Mouse (Mus musculus): Measurements from ENCODE around the gene Lax1. TPM values are rescaled to one million over a fixed set of nuclear protein-coding genes. Genes with fewer than 3 reads are reported as not detected.
"Not testable (repeated sequence)": the region's sequence is repeated elsewhere in the genome, so short reads cannot be mapped to it uniquely, and the experiment has no call there.

The Lax1 gene
- polyA plus RNA-seq, 1 experiment, result 0.03 TPM

GRCm38 (mm10) chr1:133670190-133670589 lies 19.7 kb downstream of the Lax1 start:
- Histone ChIP-seq H3K27me3 (ENCODE audit: control insufficient read depth) (no peaks in the 10 kb centered on the region), H3K4me1 (ENCODE audit: control insufficient read depth) (no peaks in the 10 kb centered on the region), H3K4me3 (replicated peaks) (no peak overlapping the region), H3K36me3 (ENCODE audit: control insufficient read depth) (no peaks in the 10 kb centered on the region), H3K9me3 (ENCODE audit: control insufficient read depth, low read length) (no peaks in the 10 kb centered on the region)
- TF ChIP-seq TAL1 (IDR thresholded peaks at IDR 0.05; ENCODE audit: low read length) (no peak), GATA1 (IDR thresholded peaks at IDR 0.05; ENCODE audit: low read length) (no peak)

- Histone ChIP-seq H3K4me3 (replicated peaks) (no peak overlapping the region), H3K36me3 (ENCODE audit: control insufficient read depth) (no peaks in the 10 kb centered on the region), H3K9me3 (ENCODE audit: control insufficient read depth, low read length) (no peaks in the 10 kb centered on the region), H3K4me1 (ENCODE audit: control insufficient read depth) (peaks cover 4% of the 10 kb centered on the region; the same call in 1 of the 2 replicates), H3K27me3 (ENCODE audit: control insufficient read depth) (no peaks in the 10 kb centered on the region)
- TF ChIP-seq GATA1 (IDR thresholded peaks at IDR 0.05; ENCODE audit: low read length) (no peak), TAL1 (IDR thresholded peaks at IDR 0.05; ENCODE audit: low read length) (no peak)
Measured at GRCm38 (mm10) chr1:133668618-133669017, 21.3 kb downstream of the Lax1 start.

- Histone ChIP-seq H3K4me3 (replicated peaks) (no peak overlapping the region), H3K9me3 (ENCODE audit: control insufficient read depth, low read length) (no peaks in the 10 kb centered on the region), H3K36me3 (ENCODE audit: control insufficient read depth) (no peaks in the 10 kb centered on the region), H3K27me3 (ENCODE audit: control insufficient read depth) (no peaks in the 10 kb centered on the region), H3K4me1 (ENCODE audit: control insufficient read depth) (peaks cover 4% of the 10 kb centered on the region; the same call in 1 of the 2 replicates)
- no peak for TF ChIP-seq TAL1 (IDR thresholded peaks at IDR 0.05; ENCODE audit: low read length)
- no peak for TF ChIP-seq GATA1 (IDR thresholded peaks at IDR 0.05; ENCODE audit: low read length)
Measured at GRCm38 (mm10) chr1:133667721-133668120, 22.2 kb downstream of the Lax1 start.

- H3K4me3 ChIP-seq (replicated peaks); H3K9me3 ChIP-seq (ENCODE audit: control insufficient read depth, low read length); H3K36me3 ChIP-seq (ENCODE audit: control insufficient read depth): not testable (repeated sequence)
Measured at GRCm38 (mm10) chr1:133665713-133666112, 24.2 kb downstream of the Lax1 start.

GRCm38 (mm10) chr1:133664203-133664970 lies 25.5 kb downstream of the Lax1 start:
- no peak for TF ChIP-seq GATA1 (IDR thresholded peaks at IDR 0.05; ENCODE audit: low read length)
- no peak for TF ChIP-seq TAL1 (IDR thresholded peaks at IDR 0.05; ENCODE audit: low read length)
- H3K36me3 ChIP-seq (ENCODE audit: control insufficient read depth), result peaks cover 6% of the 10 kb centered on the region
- no peaks in the 10 kb centered on the region for H3K9me3 ChIP-seq (ENCODE audit: control insufficient read depth, low read length)
- no peak overlapping the region for H3K4me3 ChIP-seq (replicated peaks)
- no peaks in the 10 kb centered on the region for H3K27me3 ChIP-seq (ENCODE audit: control insufficient read depth)
- H3K4me1 ChIP-seq (ENCODE audit: control insufficient read depth), result peaks cover 22% of the 10 kb centered on the region

More at GRCm38 (mm10) chr1:133665713-133666112, 24.2 kb downstream of the Lax1 start:
- H3K27me3 ChIP-seq (ENCODE audit: control insufficient read depth); H3K4me1 ChIP-seq (ENCODE audit: control insufficient read depth): not testable (repeated sequence)

- no peak for TF ChIP-seq GATA1 (IDR thresholded peaks at IDR 0.05; ENCODE audit: low read length)
- TF ChIP-seq TAL1 (IDR thresholded peaks at IDR 0.05; ENCODE audit: low read length), result no peak
Measured at GRCm38 (mm10) chr1:133663427-133663826, 26.5 kb downstream of the Lax1 start.

GRCm38 (mm10) chr1:133662941-133663340 lies 27.0 kb downstream of the Lax1 start:
- H3K4me1 ChIP-seq (ENCODE audit: control insufficient read depth), result peaks cover 33% of the 10 kb centered on the region
- no peaks in the 10 kb centered on the region for H3K27me3 ChIP-seq (ENCODE audit: control insufficient read depth)
- no peaks in the 10 kb centered on the region for H3K9me3 ChIP-seq (ENCODE audit: control insufficient read depth, low read length)
- no peak overlapping the region for H3K4me3 ChIP-seq (replicated peaks)
- H3K36me3 ChIP-seq (ENCODE audit: control insufficient read depth), result peaks cover 20% of the 10 kb centered on the region
- TF ChIP-seq GATA1 (IDR thresholded peaks at IDR 0.05; ENCODE audit: low read length), result no peak

More at GRCm38 (mm10) chr1:133663427-133663826, 26.5 kb downstream of the Lax1 start:
- no peaks in the 10 kb centered on the region for H3K27me3 ChIP-seq (ENCODE audit: control insufficient read depth)
- peaks cover 30% of the 10 kb centered on the region for H3K4me1 ChIP-seq (ENCODE audit: control insufficient read depth)
- H3K4me3 ChIP-seq (replicated peaks), result no peak overlapping the region
- no peaks in the 10 kb centered on the region for H3K9me3 ChIP-seq (ENCODE audit: control insufficient read depth, low read length)
- H3K36me3 ChIP-seq (ENCODE audit: control insufficient read depth), result peaks cover 16% of the 10 kb centered on the region

GRCm38 (mm10) chr1:133661203-133661933 lies 28.5 kb downstream of the Lax1 start, which contains the start of gene Gm38394:
Gene Gm38394, minus strand, starts transcription at chr1:133661318.
- TF ChIP-seq TAL1 (IDR thresholded peaks at IDR 0.05; ENCODE audit: low read length) (no peak), GATA1 (IDR thresholded peaks at IDR 0.05; ENCODE audit: low read length) (no peak)
- H3K4me1 ChIP-seq (ENCODE audit: control insufficient read depth), result peaks cover 40% of the 10 kb centered on the region
- H3K36me3 ChIP-seq (ENCODE audit: control insufficient read depth), result peaks cover 36% of the 10 kb centered on the region
- H3K4me3 ChIP-seq (replicated peaks), result peak within 1 kb of the TSS; percentile 91
- no peaks in the 10 kb centered on the region for H3K27me3 ChIP-seq (ENCODE audit: control insufficient read depth)
- H3K9me3 ChIP-seq (ENCODE audit: control insufficient read depth, low read length), result no peaks in the 10 kb centered on the region

- Histone ChIP-seq H3K27me3 (ENCODE audit: control insufficient read depth) (no peaks in the 10 kb centered on the region), H3K4me3 (replicated peaks) (peak within 1 kb of the TSS; percentile 91), H3K4me1 (ENCODE audit: control insufficient read depth) (peaks cover 40% of the 10 kb centered on the region), H3K36me3 (ENCODE audit: control insufficient read depth) (peaks cover 43% of the 10 kb centered on the region), H3K9me3 (ENCODE audit: control insufficient read depth, low read length) (no peaks in the 10 kb centered on the region)
- no peak for TF ChIP-seq TAL1 (IDR thresholded peaks at IDR 0.05; ENCODE audit: low read length)
- no peak for TF ChIP-seq GATA1 (IDR thresholded peaks at IDR 0.05; ENCODE audit: low read length)
Measured at GRCm38 (mm10) chr1:133660466-133661202, 29.3 kb downstream of the Lax1 start, which contains the start of gene Zbed6. Gene Zbed6, minus strand, starts transcription at chr1:133660885.
